Mouse (Mus musculus) cerebellum, postnatal 10 days (tissue): ENCODE data around the gene Tnfaip3.
A peak's percentile ranks its signal among the peaks of the same experiment; 100 is the strongest.

Experiments used
- DNase-seq, 2 experiments: peaks; one replicate each; pipeline ENCODE4 v3.0.0; 2021; ENCODE audit warnings: mixed read lengths in 2 of 2

The Tnfaip3 gene

DNA sequence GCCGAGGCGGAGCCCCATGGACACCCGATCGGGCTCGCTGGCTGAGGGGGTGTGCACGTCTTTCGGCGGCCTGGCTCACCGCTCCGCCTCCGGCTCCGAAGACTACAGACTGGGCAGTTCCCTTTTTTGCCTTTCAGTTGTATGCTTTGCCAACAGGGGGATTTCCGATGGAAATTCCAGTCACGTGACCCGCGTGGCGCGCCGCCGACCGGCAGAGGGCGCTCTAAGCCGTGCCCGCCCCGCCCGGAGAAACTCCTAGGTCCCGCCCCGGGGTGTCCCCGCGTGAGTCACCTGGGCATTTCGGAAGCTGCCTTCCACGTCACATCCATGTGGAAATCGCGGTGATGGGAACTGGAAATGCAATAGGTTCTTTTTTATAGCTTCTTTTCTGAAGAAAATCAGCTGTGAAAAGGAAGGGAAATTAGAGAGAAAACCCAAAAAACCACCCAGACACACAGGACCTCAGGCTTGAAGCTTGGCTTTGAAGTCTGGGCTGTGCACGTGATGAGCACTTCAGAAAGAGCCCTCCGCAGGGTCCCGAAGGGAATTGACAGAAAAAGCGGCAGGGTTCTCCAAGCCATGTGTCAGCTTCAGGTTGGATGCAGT, at the start of gene Tnfaip3:
Gene Tnfaip3 (minus strand): TSS at position 401 of the 606 bp plus-strand sequence.
- DNase-seq = peak; percentile 98 to 99

DNA sequence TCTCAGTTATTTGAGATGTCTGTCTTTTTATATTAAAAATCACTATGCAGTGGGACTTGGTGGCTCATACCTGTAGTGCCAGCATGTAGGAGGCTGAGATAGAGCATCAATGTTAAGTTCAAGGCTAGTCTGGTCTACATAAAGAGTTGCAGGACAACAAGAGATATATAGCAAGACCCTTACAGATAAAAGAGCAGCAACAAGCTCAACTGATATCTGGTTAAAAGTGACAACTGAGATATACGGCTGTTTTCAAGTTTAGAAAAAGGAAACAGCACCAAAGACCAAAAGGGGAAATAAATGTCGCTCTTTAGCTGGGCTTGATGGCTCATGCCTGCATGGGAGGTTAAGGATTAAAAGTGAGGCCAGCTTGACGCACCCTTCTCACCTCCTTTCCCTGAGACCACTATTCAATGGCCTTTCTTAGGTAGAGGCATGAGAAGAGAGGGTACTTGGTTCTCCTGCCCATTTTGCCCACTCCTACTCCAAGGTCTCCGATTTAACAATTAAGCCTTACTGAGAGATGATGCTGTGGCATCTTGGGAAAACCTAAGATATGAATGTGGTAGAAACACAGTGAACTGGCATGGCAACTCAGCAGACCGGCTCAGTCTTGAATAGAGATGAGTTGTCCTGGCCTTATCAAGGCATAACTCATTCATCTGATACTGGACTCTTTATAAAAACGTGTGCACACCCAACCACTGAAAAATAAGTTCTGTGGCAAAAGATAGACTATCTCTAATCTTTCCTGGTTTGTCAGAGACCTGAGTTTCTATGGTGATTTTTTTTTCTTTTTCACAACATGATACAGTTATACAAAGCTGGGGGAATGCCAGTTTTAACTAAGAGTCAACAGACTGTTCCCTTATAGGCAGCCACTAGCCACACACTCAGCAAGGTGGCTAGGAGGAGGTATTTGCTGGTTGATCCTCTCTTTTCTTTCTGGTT, 49.5 kb upstream of the Tnfaip3 start:
- DNase-seq = no peak

DNA sequence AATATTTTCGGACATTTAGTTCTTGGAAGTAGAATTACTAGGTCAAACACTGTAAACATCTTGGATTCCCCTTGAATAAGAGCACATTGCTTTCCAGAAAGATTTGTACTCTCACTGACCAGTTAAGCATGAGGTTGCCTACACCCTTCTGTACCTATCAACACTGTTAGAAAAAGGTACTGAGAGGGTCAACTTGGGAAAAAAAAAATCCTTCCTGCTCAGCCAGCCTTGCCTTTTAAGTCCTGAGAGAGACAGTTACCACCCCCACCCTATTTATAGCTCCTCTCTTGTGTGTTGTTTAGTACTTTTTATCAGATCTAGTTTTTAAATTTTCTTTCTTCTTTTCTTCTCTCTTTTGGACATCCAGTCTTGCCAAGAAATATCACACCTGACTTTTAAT, 48.2 kb upstream of the Tnfaip3 start:
- no peak for DNase-seq

DNA sequence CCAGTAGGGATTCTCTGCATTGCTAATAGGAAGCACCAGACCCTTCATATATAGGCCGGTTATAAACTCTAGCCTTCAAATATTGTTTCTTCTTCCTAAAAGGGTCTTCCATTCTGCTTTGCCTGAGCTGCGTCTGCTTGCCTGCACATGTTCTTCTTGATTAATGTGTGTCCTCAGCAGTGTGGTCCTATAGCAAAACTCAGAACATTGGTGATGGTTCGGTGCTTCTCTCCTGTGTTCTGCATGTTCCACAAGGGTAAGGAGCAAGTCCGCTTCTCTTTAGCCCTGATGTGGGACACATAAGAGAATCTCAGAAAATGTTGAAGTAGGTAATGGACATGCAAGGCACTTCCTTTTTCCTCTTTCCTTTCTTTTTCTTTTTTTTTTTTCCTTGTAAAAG, 47.8 kb upstream of the Tnfaip3 start:
- no peak for DNase-seq

DNA sequence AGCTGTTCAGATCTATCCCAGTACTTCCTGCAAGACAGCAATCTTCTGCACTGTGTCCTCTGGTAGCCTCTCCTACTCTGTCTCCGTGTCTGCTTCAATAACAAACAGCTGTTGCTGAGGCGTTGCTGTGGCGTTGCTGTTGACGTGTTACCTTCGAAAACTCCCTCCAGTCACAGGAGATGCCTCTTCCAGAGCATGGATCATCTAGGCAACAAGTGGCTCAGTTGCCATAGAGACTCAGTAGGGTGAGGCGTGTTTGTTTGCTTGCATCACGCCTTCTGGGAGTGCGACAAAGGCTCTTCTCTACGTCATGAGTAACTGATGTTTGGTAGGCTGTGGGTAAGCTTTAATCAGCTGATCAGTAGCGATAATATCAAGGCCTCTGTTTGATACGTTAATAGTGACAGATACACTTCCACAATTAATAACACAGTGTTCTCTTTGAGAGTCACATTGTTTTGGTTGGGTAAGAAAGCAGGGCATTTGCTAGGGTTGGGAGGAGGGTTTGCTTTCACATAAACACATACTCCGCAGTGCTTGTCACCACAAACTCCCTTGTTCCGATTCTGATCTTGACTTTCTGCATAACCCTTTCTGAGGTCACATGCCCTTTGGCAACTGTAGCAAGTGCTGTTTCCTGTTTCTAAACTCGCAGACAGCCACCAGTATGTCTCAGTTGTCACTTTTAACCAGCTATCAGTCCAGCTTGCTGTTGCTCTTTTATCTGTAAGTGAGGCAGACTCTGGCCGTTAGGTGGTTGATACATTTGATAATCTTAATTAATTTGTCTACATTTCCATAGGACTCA, 46.8 kb upstream of the Tnfaip3 start:
- DNase-seq = no peak

DNA sequence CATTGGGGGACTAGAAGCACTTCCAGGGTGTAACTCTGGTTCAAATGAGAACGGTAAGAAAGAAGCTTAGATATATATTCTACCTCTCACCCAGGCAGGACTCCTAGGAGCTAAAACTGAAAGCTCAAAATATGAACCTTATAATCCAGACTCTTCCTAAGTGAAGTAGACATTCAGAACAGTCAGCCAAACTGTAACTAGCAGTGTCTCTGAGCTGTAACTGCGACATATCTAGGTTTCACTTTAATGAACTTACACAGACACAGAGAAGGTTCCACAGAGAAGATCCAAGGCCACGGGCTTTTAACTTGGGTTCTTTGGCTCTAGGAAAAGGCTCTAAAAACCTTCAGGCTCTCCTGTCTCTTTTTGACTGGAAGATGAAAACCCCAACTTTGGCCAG, 45.7 kb upstream of the Tnfaip3 start:
- no peak for DNase-seq

DNA sequence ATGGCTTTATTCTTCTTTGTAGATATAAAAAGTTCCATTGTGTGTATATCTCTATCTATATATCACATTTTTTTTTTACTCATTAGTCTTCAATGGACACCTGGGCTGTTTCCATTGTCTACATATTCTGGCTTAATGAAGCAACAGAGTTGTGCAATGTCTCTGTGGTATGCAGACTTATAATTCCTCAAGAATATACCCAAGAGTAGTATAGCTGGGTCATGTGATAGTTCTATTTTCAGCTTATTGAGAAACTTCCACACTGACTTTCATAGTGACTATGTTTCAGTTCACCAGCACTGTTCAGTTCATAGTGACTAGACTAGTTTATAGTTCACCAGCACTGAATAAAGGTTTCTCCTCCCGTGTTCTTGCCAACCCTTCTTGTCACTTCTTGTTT, 38.1 kb upstream of the Tnfaip3 start:
- DNase-seq = no peak

DNA sequence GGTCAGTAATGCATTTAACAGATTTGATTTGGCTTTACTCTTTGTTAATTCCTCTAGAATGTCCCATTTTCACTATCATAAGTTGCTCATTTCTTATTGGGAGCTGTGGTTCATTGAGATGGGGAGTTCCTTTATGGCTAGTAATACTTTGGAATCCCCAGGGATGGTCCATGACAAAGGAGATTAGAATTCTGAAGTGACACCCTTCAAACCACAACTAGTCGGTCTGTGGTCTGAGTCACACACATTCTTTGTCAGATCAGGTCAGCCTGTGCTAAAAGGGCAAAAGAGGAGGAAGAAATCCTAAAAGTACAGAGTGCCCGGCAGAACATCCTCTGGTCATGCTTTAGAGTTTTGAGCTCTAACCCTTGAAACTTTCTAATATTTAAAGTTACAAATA, 30.5 kb upstream of the Tnfaip3 start:
- DNase-seq = no peak

DNA sequence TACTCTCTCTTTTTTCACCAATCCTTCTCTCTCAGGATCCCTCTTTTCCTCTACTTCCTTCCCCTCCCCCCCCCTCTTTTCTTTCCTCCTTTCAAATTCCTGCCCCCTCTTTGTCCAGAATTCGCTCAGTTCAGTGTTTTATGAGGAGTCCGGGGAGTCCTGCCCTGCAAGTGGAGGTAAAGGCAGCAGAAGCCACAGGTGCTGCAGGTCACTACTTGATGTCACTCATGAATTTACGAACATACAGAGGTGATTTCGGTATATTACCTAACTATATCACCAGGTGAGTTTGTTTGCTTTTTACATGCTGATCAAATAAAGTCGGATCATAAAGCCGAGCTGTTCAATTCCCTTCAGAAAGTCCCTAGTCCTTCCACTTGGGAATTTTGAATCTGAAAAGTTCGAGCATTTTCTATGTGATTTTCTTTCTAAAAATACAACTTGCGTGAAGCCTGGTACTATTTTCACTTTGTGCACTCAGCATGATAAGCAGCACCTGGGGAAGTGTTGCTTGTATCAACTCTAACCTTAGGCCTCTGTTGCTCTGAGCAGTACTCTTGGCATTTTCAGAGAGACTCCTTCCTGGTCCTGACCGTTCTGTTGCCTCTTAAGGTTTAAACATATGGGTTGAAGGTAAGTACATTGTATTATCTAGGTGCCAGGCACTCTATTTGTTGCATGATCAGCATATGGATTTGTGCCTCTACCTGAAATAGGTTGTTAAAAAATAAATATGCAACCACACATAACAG, 29.5 kb upstream of the Tnfaip3 start:
- DNase-seq = no peak

DNA sequence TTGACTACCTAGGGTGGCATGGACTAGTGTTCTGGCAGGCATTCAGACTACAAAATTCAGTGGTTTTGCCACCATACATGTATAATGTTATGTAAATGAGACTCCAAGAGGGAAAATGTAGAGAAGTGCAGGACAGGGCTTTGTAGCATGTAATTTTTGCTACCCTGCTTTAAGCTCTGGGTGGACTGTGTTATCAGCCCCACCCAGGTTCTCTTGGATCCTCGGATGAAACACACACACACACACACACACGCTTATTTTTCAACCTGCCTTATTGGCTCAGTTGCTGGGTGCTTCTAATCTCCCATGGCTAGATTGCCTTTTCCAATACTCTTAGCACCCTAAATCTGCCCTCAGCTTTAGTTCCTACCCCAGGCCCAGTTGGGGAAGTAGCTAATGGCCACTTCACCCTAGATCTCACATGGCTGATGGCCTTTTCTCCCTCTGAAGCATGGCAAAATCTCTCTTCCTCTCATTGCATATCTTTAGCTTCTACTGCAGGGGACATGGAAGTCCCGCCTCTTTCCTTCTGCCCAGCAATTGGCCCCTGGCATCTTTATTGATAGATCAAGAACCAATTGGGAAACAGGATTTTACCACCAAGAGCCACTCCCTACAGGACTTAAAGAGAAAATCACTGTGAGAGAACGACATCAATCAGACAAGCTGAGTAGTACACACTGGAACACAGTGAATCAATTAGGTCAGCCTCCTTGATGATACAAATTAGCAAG, 28.2 kb upstream of the Tnfaip3 start:
- DNase-seq = no peak

DNA sequence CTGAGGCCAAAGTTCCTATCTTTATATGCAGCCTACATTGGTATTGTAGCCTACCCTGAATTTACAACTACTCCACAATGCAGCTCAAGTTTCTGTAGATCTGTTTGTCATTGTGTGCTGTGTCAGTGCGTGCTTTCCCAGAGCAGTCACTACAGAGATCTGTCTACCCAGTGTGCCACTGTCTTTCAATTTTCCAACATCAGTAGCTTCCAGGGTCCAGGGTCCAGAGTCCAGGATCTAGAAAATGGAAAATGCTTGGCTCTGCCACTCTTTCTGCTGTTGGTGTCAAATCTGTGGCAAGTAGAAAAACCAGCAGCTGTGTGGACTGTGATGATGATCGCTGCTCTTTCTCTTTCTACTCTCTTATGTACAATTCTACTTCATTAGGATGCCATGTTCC, 24.7 kb upstream of the Tnfaip3 start:
- no peak for DNase-seq

DNA sequence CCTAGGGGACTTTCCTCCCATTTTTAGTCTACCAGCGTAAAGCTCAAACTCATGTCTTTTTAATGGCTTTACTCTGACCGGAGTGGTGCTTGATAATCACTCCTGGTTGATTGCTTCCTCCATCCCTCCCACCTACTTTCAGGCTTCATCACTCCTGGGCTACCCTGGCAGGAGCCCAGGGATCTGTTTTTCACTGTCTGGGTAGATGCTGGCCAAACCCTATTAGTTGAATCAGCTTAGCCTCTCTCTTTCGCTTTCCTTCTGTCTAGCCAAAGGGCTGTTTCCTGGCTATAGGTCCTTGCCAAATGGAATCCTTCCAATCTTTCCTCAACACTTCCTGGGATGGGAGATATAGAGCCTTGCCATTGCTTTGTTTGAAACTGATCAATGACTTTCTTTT, 19.3 kb upstream of the Tnfaip3 start:
- peak; percentile 54 to 68 for DNase-seq

DNA sequence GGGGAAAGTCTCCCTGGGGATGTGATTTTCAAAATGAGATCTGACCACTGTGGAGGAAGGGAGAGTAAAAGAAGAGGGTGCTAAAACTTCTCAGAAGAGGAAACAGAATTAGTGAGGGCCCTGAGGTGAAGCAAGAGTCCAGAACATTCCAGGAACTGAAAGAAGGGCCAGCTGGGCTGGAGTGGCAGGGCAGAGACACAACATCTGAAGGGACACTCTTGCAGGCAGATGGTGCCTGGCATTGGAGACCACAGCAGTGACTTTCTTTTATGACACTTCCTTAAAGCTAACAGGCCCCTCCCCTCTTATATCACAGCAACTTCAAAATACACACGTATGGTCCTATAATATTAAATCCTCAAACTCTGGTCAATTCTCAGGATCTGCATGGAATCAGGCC, 18.2 kb upstream of the Tnfaip3 start:
- no peak for DNase-seq

DNA sequence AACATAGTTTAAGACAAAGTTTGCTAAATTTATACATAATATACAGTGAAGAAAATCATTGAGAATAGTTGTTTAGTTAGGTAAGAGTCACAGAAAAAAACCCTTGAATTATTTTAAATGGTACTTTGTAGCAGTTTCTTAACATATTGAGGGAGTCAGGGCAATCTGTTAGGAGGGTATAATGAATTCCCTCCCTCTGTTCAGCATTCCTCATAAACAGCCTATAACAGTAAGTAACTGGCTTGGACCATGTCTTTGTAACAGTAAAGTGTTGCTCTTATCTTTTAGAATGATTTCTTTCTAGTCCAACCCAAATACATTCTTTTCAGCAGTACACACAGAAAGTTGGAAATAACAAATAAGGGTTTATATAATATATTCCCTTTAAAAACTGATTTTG, 16.4 kb upstream of the Tnfaip3 start:
- DNase-seq = no peak

DNA sequence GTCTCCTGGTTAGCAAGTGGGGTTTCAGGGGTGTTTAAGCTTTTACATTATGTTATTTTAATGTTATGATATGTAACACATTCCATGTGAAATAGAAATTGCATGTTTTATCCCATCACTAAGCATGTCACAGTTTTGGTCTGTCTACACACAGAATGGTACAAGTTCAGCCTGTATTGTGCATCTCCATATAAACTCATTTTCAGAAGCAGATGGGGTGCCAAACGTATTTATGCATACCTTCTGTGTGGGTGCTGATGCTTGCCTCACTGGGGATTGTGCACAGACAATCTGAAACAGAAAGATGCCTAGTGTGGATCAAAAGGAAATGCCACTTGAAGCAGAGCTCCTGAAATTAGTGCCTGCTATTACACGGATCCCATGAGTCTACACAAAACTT, 15.2 kb upstream of the Tnfaip3 start:
- DNase-seq = no peak

DNA sequence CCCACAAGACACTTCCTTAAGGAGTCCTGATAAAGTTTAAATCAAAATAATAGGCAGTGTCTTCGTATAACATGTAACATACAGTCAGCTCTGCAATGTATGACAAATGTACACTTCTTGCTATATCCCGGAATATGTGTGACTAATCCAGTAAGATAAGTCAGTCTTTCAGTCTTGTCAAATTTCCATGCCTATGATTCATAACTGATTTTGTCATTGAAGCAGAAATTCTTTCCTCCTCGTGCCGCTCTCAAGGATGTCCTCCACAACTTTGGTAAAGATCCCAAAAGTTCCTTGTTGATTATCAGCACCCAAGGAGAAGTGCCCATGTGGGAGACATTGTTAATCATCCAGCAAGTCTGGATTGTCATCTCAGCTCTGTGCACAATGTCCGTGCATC, 11.3 kb upstream of the Tnfaip3 start:
- no peak for DNase-seq

DNA sequence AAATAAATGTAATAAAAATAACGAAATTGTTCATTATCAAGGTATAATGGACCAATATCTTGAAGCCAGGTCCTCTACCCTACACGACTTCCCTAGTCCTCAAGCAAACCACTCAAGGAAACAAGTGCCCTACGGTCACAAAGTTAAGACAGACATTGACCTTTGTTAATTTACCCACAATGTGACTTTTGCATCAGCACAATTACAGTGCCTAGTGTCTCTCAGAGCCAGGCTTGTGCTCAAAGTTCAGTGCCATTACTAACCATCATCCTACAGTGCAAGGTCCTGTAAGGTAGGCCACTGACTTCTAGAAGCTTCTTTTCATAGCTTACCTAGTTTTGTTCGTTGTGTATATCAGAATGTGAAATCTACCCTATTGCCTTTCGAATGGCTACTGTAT, 8.9 kb upstream of the Tnfaip3 start:
- DNase-seq = no peak

DNA sequence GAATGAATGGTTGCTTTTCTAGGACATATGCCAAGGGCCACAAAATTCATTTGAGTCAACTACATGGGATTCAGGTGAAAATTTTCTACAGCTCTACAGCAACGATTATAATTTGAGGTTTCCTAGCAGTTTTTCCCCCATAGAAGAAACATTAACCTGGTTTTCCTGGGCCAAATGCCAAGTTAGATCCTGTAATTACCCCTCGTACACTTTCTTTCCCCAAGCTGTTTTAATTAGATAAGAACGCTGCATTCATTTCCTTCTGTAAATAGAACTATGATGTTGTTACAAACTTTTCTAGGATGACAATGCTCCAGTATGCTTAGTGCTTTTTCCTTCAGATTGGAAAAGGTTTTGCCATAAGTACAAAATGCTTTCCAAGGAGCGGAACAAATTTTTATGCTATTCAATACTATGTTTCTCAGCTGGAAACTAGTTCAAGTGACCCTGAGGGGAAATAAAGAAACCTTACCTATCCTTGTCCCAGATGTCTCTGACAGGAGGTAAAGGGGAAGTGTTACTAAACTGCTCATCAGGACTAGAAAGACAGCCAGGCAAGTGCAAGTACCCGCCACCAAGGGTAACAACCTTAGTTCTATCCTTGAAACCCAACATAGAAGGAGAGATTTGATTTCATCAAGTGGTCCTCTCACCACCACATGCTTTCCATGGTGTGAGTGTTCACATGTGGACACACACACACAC, 8.3 kb upstream of the Tnfaip3 start:
- DNase-seq = no peak

DNA sequence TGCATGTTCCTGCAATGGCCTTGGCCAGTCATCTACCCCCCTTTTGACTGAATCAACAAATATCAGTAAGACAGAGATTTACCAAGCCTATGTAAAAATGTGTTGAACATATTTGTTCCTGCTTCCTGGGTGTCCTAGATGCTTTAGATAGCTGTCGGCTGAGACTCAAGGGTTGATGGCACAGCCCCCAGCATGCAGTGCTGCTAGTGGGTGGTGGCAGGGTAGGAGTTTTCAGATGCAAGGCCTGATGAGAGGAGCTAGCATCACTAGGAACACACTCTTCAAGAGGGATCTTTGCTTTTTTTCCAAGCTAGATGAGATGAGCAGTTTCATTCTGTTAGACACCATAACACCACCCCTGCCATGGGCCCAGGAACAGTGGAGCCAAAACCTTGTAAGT, 6.8 kb upstream of the Tnfaip3 start:
- no peak for DNase-seq

DNA sequence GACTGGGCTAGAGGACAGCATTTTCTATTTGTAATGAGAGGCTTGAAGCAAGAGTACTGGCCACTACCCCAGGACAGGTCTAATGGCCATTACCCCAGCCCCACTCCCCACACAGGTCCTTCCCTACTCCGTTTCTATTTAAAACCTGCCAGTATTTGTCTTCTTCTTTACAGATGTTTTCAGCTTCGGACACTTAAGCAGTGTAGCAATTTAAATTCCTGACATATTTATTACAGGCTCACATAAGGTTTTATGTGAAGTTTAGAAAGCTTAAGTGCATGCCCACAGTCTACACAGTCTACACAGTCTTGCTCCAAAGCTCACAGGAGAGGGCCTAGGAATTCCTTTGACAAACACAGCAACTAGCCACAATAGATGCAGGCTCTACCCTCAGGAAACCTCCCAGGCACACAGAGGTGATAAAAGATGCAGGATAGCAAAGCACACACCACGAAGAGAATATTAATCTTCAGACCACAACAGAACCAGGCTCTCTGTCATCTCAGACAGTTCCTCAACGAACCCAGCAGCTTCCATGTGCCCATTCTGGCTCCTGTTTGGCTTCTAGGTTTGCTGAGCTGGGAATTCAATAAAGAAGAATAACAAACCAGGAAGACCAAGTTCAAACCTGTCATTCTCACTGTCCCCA, 1.5 kb upstream of the Tnfaip3 start:
- DNase-seq = no peak
